Mouse (Mus musculus): ENCODE data around the gene Nol10.
"Not testable (repeated sequence)": the region's sequence is repeated elsewhere in the genome, so short reads cannot be mapped to it uniquely, and the experiment has no call there.

Gene Nol10

GRCm38 (mm10) chr12:17455096-17455495 is 106.8 kb downstream of the Nol10 start:
- DNase-seq (ENCODE audit: low read depth, low spot score), result peak; percentile 21

DNA sequence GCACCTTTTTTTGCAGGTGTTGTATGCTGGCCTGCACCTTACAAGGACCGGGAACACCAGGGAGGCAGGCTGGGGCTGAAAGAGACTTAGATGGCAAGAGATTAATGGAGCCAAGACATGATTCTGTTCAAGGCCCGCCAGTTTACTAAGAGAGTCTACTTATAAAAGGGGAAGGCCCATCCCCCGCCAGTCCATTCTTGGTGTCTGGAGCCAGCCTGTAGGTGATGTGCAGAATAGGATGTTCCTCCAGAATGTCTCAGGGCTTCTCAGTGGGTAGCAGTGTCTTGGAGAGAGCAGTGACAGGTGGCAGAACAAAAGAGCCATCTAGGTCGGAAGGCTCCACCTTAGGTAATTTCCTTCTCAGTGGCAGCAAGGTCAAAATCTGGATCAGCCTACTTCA is 111.0 kb downstream of the Nol10 start:
- not testable (repeated sequence) for DNase-seq (ENCODE audit: low read depth, low spot score)

GRCm38 (mm10) chr12:17463706-17464105 is 115.4 kb downstream of the Nol10 start:
- DNase-seq (ENCODE audit: low read depth, low spot score), result no peak

GRCm38 (mm10) chr12:17464550-17464949 is 116.3 kb downstream of the Nol10 start:
- not testable (repeated sequence) for DNase-seq (ENCODE audit: low read depth, low spot score)

GRCm38 (mm10) chr12:17466791-17467190 is 118.5 kb downstream of the Nol10 start:
- no peak for DNase-seq (ENCODE audit: low read depth, low spot score)

GRCm38 (mm10) chr12:17468359-17468758 is 120.1 kb downstream of the Nol10 start:
- no peak for DNase-seq (ENCODE audit: low read depth, low spot score)

DNA sequence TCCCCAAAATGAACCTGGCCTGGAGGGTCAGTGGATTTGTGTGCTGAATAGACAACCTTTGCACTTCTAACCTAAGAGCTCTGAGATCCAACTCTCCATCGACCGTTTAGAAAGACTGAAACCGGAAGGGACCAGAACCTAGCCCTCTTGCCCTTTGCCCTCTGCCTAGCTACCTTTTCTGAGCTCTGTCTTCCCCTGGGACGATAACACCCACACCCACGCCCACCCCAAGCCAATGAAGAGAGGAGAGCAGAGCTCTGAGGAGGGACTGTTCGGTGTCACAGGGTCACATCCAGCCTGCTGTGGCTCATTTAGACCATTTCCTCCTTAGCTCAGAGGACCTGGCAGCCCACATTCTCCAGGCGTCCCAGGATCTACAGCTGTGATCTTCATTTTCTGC is 121.6 kb downstream of the Nol10 start:
- no peak for DNase-seq (ENCODE audit: low read depth, low spot score)

GRCm38 (mm10) chr12:17470528-17470927 is 122.3 kb downstream of the Nol10 start:
- DNase-seq (ENCODE audit: low read depth, low spot score), result not testable (repeated sequence)

DNA sequence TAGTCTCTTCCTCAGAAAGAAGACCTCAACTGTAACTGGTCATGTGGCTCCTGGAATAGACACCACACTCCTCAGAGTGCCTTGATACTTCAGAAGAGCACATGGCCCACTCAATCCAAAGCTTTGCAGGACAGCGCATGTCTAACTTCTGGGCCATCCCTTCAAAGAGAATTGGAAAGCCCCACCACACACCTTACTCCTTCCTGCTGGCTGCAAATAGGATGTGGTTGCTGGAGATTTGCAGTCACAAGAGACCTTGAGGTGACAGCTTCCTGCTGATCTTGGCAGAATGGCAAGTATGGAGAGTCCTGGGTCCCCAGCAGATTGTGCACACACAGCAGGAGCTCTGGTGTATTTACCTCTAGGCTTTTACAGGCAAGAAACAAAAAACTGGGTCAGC is 123.1 kb downstream of the Nol10 start:
- DNase-seq (ENCODE audit: low read depth, low spot score), result no peak

DNA sequence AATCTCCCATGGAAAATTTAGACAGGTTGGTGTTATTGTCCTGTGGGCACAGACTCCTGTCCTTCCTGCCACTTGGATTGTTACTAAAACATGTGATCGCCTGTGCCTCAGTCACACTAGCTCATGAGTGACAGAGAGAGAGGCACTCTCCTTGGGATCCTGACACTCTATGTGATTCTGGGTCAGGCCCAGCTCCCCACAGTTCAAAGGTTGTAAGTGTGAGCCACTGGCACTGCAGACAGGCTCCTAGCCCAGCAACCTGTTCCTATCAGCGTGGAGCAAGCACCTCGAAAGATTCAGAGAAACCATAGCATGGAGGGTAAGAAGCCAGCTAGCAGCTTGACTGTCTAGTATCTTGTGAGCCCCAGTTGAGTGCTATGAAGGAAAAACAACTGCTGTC is 124.9 kb downstream of the Nol10 start:
- no peak for DNase-seq (ENCODE audit: low read depth, low spot score)

GRCm38 (mm10) chr12:17473862-17474261 is 125.6 kb downstream of the Nol10 start:
- no peak for DNase-seq (ENCODE audit: low read depth, low spot score)

DNA sequence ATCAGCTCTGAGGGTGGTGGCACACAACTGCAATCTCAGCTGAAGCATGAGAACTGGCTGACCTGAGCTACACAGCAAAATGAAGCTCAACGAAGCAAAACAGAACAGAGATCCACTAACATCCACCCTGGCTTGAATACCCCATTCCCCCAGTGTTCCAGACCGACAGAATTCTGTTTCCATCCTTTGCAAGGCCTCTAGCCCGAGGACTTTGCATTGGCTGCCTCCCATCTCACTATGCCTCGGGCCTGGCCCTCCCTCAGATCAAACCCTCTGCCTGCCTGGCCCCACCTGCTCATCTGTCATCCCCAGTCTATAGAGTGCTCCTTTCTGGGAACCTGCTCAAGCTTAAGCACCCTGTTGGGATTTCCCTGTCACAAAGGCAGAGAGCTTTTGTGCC is 126.4 kb downstream of the Nol10 start:
- DNase-seq (ENCODE audit: low read depth, low spot score), result no peak

GRCm38 (mm10) chr12:17475146-17475545 is 126.9 kb downstream of the Nol10 start:
- DNase-seq (ENCODE audit: low read depth, low spot score), result no peak

DNA sequence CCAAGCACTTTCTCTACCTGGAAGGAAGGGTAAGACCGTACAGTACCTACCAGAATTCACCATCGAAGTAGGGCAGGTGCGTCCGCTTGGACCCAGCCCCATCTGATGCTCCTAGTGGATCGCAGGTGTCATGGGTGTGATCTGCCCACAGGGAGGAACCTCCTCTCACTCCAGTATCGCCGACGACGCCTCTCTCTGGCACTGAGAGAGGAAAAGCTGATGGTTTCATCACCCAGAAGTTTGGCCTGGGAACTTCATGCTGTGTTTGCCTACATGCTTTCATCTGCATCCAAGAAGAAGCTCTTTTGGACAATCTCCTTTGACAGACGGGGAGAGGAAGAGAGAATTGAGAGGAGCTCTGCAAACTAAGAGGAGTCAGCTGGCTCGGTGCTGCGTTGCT is 129.9 kb downstream of the Nol10 start:
- DNase-seq (ENCODE audit: low read depth, low spot score), result no peak

DNA sequence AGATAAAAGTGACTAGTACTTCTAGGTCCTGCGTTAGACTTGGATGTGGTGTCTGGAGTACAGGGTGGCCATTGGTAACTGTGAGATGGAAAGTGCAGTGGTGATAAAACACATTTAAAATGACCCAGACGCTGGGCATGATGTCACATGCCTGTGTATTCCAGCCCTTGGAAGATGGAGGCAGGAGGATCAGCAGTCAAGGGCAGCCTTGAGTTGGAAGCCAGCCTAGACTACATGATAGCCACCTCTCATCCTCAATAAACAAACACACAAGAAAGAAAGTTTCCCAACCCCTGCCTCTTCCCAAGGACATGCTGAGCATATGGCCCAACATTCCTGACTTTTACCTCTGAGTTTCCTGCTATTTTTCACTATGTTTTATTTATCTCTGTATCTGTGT is 130.6 kb downstream of the Nol10 start:
- DNase-seq (ENCODE audit: low read depth, low spot score), result no peak
